Mouse (Mus musculus) CH12.LX (cell line): ENCODE results near the gene Col1a2. TPM values are rescaled to one million over a fixed set of nuclear protein-coding genes. Genes with fewer than 3 reads are reported as not detected.

Experiments used
- polyA plus RNA-seq: library from polyadenylated mRNA; unstranded; fragments of >175 nt; gene quantifications from 2 replicates; pipeline ENCODE4 v1.2.1, GENCODE M21; 2012; ENCODE audit warnings: low read depth; ENCODE audit not compliant: insufficient read length
- total RNA-seq, 2 experiments: library from RNA; depleted of rRNA; stranded (reverse); fragments of 300-350 nt in 1 of 2; fragments of >200 nt in 1 of 2; gene quantifications; 2 replicates each; pipeline ENCODE4 v1.2.3; 2012 to 2014

Gene Col1a2
- total and polyA plus RNA-seq, 3 experiments, result not detected

Other genes starting within 250 kb of the Col1a2 start
- gene Casd1, start 96.0 kb downstream of the Col1a2 start, total RNA-seq (2012; rRNA removed), result 13.1 and 13.9 TPM in 2 replicates
- gene Casd1, start 96.0 kb downstream of the Col1a2 start, total RNA-seq (2014; rRNA removed), result 38.2 and 42.7 TPM in 2 replicates
- 16.7 and 30.4 TPM in 2 replicates for gene Casd1, start 96.0 kb downstream of the Col1a2 start, polyA plus RNA-seq
- gene Sgce, start 242.4 kb downstream of the Col1a2 start, total RNA-seq (2012; rRNA removed), result not detected in 2 replicates
- gene Sgce, start 242.4 kb downstream of the Col1a2 start, total RNA-seq (2014; rRNA removed), result not detected in 2 replicates
- not detected in 2 replicates for gene Sgce, start 242.4 kb downstream of the Col1a2 start, polyA plus RNA-seq
- gene Peg10, start 242.5 kb downstream of the Col1a2 start, total RNA-seq (2012; rRNA removed), result under 0.01 TPM in 1 of 2 replicates, not detected in the other
- not detected in 2 replicates for gene Peg10, start 242.5 kb downstream of the Col1a2 start, total RNA-seq (2014; rRNA removed)
- gene Peg10, start 242.5 kb downstream of the Col1a2 start, polyA plus RNA-seq, result not detected in 2 replicates